Mouse (Mus musculus): ENCODE measurements around the gene Ifi207. TPM values are rescaled to one million over a fixed set of nuclear protein-coding genes. Genes with fewer than 3 reads are reported as not detected.
"Not testable (repeated sequence)": the region's sequence is repeated elsewhere in the genome, so short reads cannot be mapped to it uniquely, and the experiment has no call there.

The Ifi207 gene
- polyA plus RNA-seq, 1 experiment from 2014 or later, result 1.4 TPM

DNA sequence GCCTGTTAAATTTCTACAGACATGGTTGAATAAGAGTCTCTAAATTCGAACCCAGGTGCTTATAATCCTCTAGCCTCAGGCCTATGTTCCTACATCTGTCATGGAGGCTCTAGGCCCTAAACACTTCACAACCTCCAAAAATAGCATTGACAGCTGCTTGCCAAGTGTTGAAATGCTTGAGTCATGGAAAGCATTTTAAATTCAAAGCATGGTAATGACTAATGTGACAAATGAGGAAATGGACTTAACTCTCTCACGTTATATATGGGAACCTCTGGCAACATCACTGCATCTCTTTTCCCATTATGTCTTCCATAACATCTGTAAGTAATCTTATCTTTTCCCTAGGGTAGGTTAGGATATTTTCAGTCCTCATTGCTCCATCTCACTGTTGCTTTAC, 4.6 kb downstream of the Ifi207 start:
- no peak overlapping the region for H3K27ac ChIP-seq (ENCODE audit: low read depth, low read length)
- 70% methylated on average over 2 of the region's 2 CpGs for WGBS
- no peaks in the 10 kb centered on the region for H3K9me3 ChIP-seq (ENCODE audit: control insufficient read depth)
- no peak overlapping the region for H3K4me3 ChIP-seq (ENCODE audit: low read depth, low read length)
- no peak overlapping the region for H3K9ac ChIP-seq (ENCODE audit: low read depth, low read length)
- no peak for TF ChIP-seq CTCF (IDR thresholded peaks at IDR 0.05; ENCODE audit: low read depth)
- no peaks in the 10 kb centered on the region for H3K27me3 ChIP-seq (replicated peaks; ENCODE audit: control insufficient read depth, insufficient read depth, low read length)
- ATAC-seq, result no peak
- no peak overlapping the region for H3K4me2 ChIP-seq (replicated peaks; ENCODE audit: low read depth)
- H3K36me3 ChIP-seq (ENCODE audit: control insufficient read depth, insufficient read depth), result no peaks in the 10 kb centered on the region
- H3K4me1 ChIP-seq (replicated peaks; ENCODE audit: control insufficient read depth, insufficient read depth, low read length), result no peaks in the 10 kb centered on the region

DNA sequence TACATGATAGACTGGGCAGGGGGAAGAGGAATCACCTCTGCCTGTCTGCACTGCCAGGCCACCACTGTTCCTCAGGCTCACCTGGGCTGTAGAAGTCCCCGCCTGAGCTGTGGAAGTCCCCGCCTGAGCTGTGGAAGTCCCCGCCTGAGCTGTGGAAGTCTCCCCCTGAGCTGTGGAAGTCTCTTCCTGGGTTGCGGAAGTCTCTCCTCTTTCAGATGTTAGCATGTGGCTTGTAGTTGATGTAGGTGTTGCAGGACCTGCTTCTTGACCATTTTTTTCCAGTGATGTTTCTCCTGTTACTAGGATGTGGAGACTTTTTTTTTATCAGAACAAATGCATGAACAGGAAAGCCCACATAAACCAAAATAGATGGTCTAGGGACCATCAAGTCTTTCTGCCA, 6.5 kb downstream of the Ifi207 start:
- WGBS, result 91% methylated on average over 4 of the region's 4 CpGs
- H3K4me2 ChIP-seq (replicated peaks; ENCODE audit: low read depth); H3K27ac ChIP-seq (ENCODE audit: low read depth, low read length); H3K4me1 ChIP-seq (replicated peaks; ENCODE audit: control insufficient read depth, insufficient read depth, low read length); ATAC-seq; H3K27me3 ChIP-seq (replicated peaks; ENCODE audit: control insufficient read depth, insufficient read depth, low read length); H3K4me3 ChIP-seq (ENCODE audit: low read depth, low read length); H3K9me3 ChIP-seq (ENCODE audit: control insufficient read depth); H3K36me3 ChIP-seq (ENCODE audit: control insufficient read depth, insufficient read depth); H3K9ac ChIP-seq (ENCODE audit: low read depth, low read length): not testable (repeated sequence)

GRCm38 (mm10) chr1:173733219-173733618, 8.3 kb downstream of the Ifi207 start:
- no peaks in the 10 kb centered on the region for H3K9me3 ChIP-seq (ENCODE audit: control insufficient read depth)
- no peak overlapping the region for H3K9ac ChIP-seq (ENCODE audit: low read depth, low read length)
- no peaks in the 10 kb centered on the region for H3K4me1 ChIP-seq (replicated peaks; ENCODE audit: control insufficient read depth, insufficient read depth, low read length)
- 17% methylated on average over 7 of the region's 7 CpGs for WGBS
- H3K4me2 ChIP-seq (replicated peaks; ENCODE audit: low read depth), result no peak overlapping the region
- no peak for ATAC-seq
- no peaks in the 10 kb centered on the region for H3K27me3 ChIP-seq (replicated peaks; ENCODE audit: control insufficient read depth, insufficient read depth, low read length)
- no peak overlapping the region for H3K27ac ChIP-seq (ENCODE audit: low read depth, low read length)
- no peak overlapping the region for H3K4me3 ChIP-seq (ENCODE audit: low read depth, low read length)
- no peaks in the 10 kb centered on the region for H3K36me3 ChIP-seq (ENCODE audit: control insufficient read depth, insufficient read depth)
- no peak for TF ChIP-seq CTCF (IDR thresholded peaks at IDR 0.05; ENCODE audit: low read depth)

DNA sequence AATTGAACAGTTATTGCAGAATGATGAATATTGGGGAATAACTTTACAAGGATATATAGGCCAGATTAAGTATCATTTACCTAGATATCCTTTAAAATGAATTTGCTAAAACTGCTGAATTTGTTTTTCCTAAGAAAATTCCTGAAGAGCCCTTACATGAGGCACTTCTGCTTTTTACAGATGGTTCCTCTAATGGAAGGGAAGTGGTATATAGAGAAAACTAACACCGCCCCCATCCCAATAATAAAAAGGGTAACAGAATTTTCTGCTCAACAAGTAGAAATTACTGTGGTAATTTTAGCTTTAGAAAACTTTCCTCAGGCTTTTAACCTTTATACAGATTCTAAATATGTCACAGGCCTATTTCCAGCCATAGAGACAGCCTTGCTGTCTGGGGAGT, 47.3 kb downstream of the Ifi207 start:
- Histone ChIP-seq H3K4me1 (replicated peaks; ENCODE audit: control insufficient read depth, insufficient read depth, low read length) (no peaks in the 10 kb centered on the region), H3K4me2 (replicated peaks; ENCODE audit: low read depth) (no peak overlapping the region), H3K4me3 (ENCODE audit: low read depth, low read length) (no peak overlapping the region), H3K27ac (ENCODE audit: low read depth, low read length) (no peak overlapping the region), H3K27me3 (replicated peaks; ENCODE audit: control insufficient read depth, insufficient read depth, low read length) (no peaks in the 10 kb centered on the region), H3K36me3 (ENCODE audit: control insufficient read depth, insufficient read depth) (no peaks in the 10 kb centered on the region), H3K9ac (ENCODE audit: low read depth, low read length) (no peak overlapping the region), H3K9me3 (ENCODE audit: control insufficient read depth) (no peaks in the 10 kb centered on the region)
- no peak for ATAC-seq
- WGBS, result 93% methylated on average over 1 of the region's 1 CpGs
- TF ChIP-seq CTCF (IDR thresholded peaks at IDR 0.05; ENCODE audit: low read depth), result no peak

GRCm38 (mm10) chr1:173678605-173679004, 62.9 kb downstream of the Ifi207 start:
- H3K9ac ChIP-seq (ENCODE audit: low read depth, low read length); H3K4me2 ChIP-seq (replicated peaks; ENCODE audit: low read depth); H3K4me1 ChIP-seq (replicated peaks; ENCODE audit: control insufficient read depth, insufficient read depth, low read length); H3K27me3 ChIP-seq (replicated peaks; ENCODE audit: control insufficient read depth, insufficient read depth, low read length); H3K4me3 ChIP-seq (ENCODE audit: low read depth, low read length); H3K36me3 ChIP-seq (ENCODE audit: control insufficient read depth, insufficient read depth); H3K27ac ChIP-seq (ENCODE audit: low read depth, low read length); H3K9me3 ChIP-seq (ENCODE audit: control insufficient read depth); ATAC-seq: not testable (repeated sequence)
- WGBS, result 80% methylated on average over 1 of the region's 1 CpGs

- H3K9ac ChIP-seq (ENCODE audit: low read depth, low read length); H3K9me3 ChIP-seq (ENCODE audit: control insufficient read depth); H3K27ac ChIP-seq (ENCODE audit: low read depth, low read length); H3K4me2 ChIP-seq (replicated peaks; ENCODE audit: low read depth); H3K27me3 ChIP-seq (replicated peaks; ENCODE audit: control insufficient read depth, insufficient read depth, low read length); ATAC-seq; H3K36me3 ChIP-seq (ENCODE audit: control insufficient read depth, insufficient read depth); H3K4me3 ChIP-seq (ENCODE audit: low read depth, low read length); H3K4me1 ChIP-seq (replicated peaks; ENCODE audit: control insufficient read depth, insufficient read depth, low read length): not testable (repeated sequence)
- WGBS, result 39% methylated on average over 3 of the region's 3 CpGs
Measured at GRCm38 (mm10) chr1:173673458-173674097, 68.0 kb downstream of the Ifi207 start, which contains the start of gene Ifi208. TSS of gene Ifi208 (plus strand) at chr1:173673675.

Other genes starting within 250 kb of the Ifi207 start
- not detected in 2 replicates for gene Ifi214, start 205.8 kb downstream of the Ifi207 start, polyA plus RNA-seq (2015; fragmentation: Nextera tagmentation; extraction: Ambion mirVana)
- 0.22 and 0.59 TPM in 2 replicates for gene Ifi213, start 142.5 kb downstream of the Ifi207 start, polyA plus RNA-seq (2015; fragmentation: Nextera tagmentation; extraction: Ambion mirVana)
- 0.31 and 0.34 TPM in 2 replicates for gene Ifi209, start 110.8 kb downstream of the Ifi207 start, polyA plus RNA-seq (2015; fragmentation: Nextera tagmentation; extraction: Ambion mirVana)
- not detected in 2 replicates for gene Ifi208, start 68.1 kb downstream of the Ifi207 start, polyA plus RNA-seq (2015; fragmentation: Nextera tagmentation; extraction: Ambion mirVana)
- gene Ifi204, start 25.2 kb upstream of the Ifi207 start, polyA plus RNA-seq (2015; fragmentation: Nextera tagmentation; extraction: Ambion mirVana), result 3.2 and 3.6 TPM in 2 replicates
- gene Ifi211, start 171.3 kb upstream of the Ifi207 start, polyA plus RNA-seq (2015; fragmentation: Nextera tagmentation; extraction: Ambion mirVana), result 1.3 and 1.6 TPM in 2 replicates
- 4.3 and 6.1 TPM in 2 replicates for gene Mndal, start 200.7 kb upstream of the Ifi207 start, polyA plus RNA-seq (2015; fragmentation: Nextera tagmentation; extraction: Ambion mirVana)
- gene Ifi203, start 200.9 kb upstream of the Ifi207 start, polyA plus RNA-seq (2015; fragmentation: Nextera tagmentation; extraction: Ambion mirVana), result 3.7 and 5.9 TPM in 2 replicates
- gene Ifi202b, start 241.0 kb upstream of the Ifi207 start, polyA plus RNA-seq (2015; fragmentation: Nextera tagmentation; extraction: Ambion mirVana), result not detected in 2 replicates